Mouse (Mus musculus): ENCODE measurements around the gene Vps36.

DNA sequence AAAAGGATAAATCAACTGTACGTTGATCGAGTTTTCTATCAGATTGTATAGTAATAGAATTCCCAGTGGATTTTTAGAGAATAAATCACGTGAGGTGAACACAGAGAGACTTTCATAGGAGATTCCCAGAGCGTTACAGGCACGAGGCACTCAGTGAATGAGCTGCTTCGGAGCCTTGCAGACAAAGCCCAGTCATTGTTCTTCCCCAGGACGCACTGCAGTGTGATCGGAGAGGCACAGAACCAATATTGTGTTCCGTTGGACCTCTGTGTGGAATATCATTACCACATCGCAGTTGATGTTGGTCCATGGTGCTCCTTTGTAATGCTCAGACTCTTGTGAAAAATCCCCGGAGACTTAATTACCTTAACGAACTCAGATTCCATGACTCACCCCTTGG, 55.3 kb downstream of the Vps36 start:
- TF ChIP-seq POLR2A (IDR thresholded peaks at IDR 0.05; ENCODE audit: insufficient read depth, low read length) (no peak), CTCF (IDR thresholded peaks at IDR 0.05; ENCODE audit: low read depth, low read length) (no peak), EP300 (IDR thresholded peaks at IDR 0.05; ENCODE audit: insufficient read depth, low read depth, low read length) (no peak)

Measured in ES-Bruce4 (cell line).